Mouse (Mus musculus): ENCODE measurements around the gene Chchd3. TPM values are rescaled to one million over a fixed set of nuclear protein-coding genes. Genes with fewer than 3 reads are reported as not detected.

The Chchd3 gene
- total RNA-seq, 2 experiments from 2014 or later: 92.4 to 184 TPM

DNA sequence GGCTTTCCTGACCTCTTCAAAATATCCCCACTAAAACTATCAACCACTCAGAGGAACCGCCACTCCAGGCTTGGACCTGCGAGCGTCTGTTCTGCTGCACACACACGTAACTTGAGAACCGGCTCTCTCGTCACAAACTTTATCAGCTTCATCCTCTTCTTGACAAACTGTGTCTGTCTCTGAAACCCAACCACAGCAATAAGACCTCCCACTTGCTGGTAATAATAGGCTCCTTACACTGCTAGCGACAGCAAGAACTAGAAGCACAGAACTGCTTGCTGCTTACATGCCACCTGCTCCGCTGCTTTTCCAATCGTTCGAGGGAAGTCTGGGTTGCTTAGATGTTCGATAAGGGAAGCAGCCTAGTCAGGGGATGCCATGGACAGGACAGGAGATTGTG is 119.8 kb downstream of the Chchd3 start:
- no peak for ATAC-seq (replicated peaks; ENCODE audit: poor library complexity, severe bottlenecking)

- ATAC-seq (replicated peaks; ENCODE audit: poor library complexity, severe bottlenecking): no peak
These were observed 122.4 kb downstream of the Chchd3 start for GRCm38 (mm10) chr6:32937643-32938042.

GRCm38 (mm10) chr6:32936794-32937193 is 123.3 kb downstream of the Chchd3 start:
- ATAC-seq (replicated peaks; ENCODE audit: poor library complexity, severe bottlenecking): no peak

DNA sequence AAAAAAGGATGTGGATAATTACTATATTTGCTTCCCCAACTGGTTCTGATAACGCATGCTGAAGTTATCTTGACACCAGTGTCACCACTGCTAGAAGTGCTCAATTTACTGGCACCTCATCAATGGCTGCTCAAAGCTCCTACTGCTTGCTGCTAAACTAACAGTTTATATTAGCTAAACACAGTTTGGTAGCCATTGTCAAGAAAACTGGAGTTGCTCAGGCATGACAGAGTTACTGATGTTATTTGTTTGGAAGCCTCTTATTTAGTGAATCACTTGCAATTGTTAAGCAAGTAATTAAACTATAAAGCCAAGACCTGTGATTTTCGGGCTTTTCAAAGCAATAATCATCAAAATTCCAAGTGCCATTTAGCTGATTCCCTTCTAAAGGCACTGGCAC is 123.7 kb downstream of the Chchd3 start:
- ATAC-seq (replicated peaks; ENCODE audit: poor library complexity, severe bottlenecking): no peak

DNA sequence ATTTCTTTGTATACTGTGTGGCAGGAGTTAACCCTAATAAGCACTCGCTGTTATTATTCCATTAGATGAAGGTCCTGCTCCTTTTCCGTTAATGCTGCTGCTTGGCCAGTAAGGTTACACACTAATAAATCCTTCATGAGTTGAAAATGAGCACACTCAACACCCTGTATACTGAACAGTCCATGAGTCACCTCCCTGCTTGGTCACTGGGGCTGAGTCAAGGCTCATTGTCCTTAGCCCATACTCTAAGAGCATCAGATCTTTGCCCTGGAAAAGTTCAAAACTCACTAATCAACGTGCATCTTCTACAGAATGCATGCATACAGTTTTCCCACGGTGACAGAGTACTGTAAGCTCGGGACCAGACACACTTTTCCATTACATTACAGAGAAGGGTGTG is 124.5 kb downstream of the Chchd3 start:
- no peak for ATAC-seq (replicated peaks; ENCODE audit: poor library complexity, severe bottlenecking)

GRCm38 (mm10) chr6:32931106-32931770 is 128.8 kb downstream of the Chchd3 start:
- ATAC-seq (replicated peaks; ENCODE audit: poor library complexity, severe bottlenecking): no peak

GRCm38 (mm10) chr6:32922391-32922790 is 137.7 kb downstream of the Chchd3 start:
- no peak for ATAC-seq (replicated peaks; ENCODE audit: poor library complexity, severe bottlenecking)

- ATAC-seq (replicated peaks; ENCODE audit: poor library complexity, severe bottlenecking): no peak
These were observed 140.0 kb downstream of the Chchd3 start for GRCm38 (mm10) chr6:32920091-32920490.

DNA sequence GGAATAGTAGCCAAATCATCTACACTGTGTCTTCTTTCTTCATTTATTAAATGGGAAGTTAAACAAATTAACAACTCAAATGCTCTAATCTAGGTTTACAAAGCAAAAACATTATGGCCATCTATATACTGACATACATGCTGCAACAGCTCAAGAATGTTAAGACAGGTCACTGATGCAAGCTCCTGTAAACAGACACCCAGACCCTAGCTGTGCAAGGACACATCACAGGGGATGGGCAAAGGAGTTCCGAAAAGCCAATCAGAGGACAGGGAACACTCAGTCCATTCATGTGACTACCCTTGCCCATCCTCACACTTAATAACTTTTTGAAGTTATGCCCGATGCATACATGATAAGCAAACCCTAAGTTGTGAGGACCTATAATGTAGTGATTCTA is 149.4 kb downstream of the Chchd3 start:
- ATAC-seq (replicated peaks; ENCODE audit: poor library complexity, severe bottlenecking): no peak

- ATAC-seq (replicated peaks; ENCODE audit: poor library complexity, severe bottlenecking): no peak
These were observed 161.0 kb downstream of the Chchd3 start for GRCm38 (mm10) chr6:32899061-32899460.

- no peak for ATAC-seq (replicated peaks; ENCODE audit: poor library complexity, severe bottlenecking)
These were observed 166.0 kb downstream of the Chchd3 start for GRCm38 (mm10) chr6:32894100-32894499.

DNA sequence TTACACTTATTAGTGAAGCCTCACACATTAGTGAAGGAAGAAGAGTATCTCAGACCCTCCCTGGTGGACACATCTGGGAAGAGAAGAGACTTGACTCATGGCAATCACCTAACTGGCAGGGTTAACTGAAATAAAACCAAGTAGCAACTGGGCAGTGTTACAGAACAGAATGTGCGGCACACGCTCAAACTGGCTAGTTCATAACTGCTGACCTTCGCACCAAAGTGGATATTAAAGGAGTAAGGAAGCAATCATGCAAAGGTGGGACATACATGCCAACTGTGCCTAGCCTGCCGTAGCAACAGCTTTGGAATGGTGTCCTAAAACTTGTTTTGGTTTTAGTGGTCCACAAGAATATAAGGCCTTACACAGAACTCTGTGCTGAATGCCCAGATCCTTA is 169.3 kb downstream of the Chchd3 start:
- no peak for ATAC-seq (replicated peaks; ENCODE audit: poor library complexity, severe bottlenecking)

- no peak for ATAC-seq (replicated peaks; ENCODE audit: poor library complexity, severe bottlenecking)
These were observed 171.0 kb downstream of the Chchd3 start for GRCm38 (mm10) chr6:32888894-32889529.

DNA sequence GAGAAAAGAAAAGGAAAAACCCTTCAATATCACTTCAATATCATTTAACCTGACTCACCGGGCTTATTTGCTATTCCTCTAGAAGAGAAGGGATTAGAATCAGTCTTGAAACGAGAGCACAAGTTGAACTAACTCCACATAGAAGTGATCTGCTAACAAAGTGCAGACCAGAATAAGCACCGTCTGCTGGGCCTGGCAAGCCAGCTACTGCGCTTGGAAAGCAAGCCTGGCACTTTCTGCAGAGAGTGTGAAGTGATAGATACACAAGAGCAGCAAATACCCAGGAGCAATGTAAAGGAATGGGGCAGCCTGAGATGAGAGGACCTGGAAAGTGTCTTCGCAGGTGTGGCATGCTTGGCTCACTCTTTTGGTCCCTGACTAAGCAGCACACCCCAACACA is 181.5 kb downstream of the Chchd3 start:
- ATAC-seq (replicated peaks; ENCODE audit: poor library complexity, severe bottlenecking): no peak

GRCm38 (mm10) chr6:32874176-32874575 is 185.9 kb downstream of the Chchd3 start:
- no peak for ATAC-seq (replicated peaks; ENCODE audit: poor library complexity, severe bottlenecking)

DNA sequence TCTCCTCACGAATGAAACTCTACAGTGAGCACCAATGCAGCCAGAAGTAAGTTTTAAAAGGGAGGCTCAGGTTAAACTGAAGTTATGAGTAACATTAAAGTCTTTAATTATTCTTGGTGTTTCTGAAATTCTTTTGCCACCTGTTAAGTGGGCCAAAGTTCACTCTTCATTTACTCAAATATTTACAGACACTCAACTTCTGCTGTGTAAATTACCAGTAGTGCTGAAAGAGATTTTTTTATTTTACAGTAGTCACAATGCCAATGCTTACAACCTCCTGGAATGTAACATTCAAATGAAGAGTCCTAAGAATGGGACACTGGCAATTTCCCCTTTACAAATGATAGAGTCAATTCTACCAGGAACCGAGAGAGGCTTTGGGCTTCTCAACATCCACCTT is 187.3 kb downstream of the Chchd3 start:
- no peak for ATAC-seq (replicated peaks; ENCODE audit: poor library complexity, severe bottlenecking)

GRCm38 (mm10) chr6:32850960-32851359 is 209.1 kb downstream of the Chchd3 start:
- no peak for ATAC-seq (replicated peaks; ENCODE audit: poor library complexity, severe bottlenecking)

DNA sequence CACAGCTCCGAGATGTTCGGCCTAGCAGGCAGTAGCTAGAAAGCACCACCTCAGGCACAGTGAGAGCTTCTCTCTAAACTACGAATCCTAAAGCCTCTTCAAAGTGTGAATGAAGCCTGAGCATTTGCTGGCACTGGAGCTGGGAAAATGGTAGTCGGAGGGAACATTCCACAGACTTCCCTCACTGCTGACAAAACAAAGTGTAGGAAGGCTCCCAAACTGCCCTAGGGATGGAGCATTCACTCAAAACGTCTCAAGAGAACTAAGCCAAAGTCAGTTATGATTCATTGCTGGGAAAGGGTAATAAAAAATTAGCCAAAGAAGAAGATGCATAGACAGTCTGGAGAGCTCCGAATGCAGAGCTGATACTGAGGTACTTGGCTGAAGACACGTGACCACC is 211.1 kb downstream of the Chchd3 start:
- ATAC-seq (replicated peaks; ENCODE audit: poor library complexity, severe bottlenecking): no peak

- no peak for ATAC-seq (replicated peaks; ENCODE audit: poor library complexity, severe bottlenecking)
These were observed 214.6 kb downstream of the Chchd3 start for GRCm38 (mm10) chr6:32845463-32845862.

GRCm38 (mm10) chr6:32837939-32838301 is 222.1 kb downstream of the Chchd3 start:
- no peak for ATAC-seq (replicated peaks; ENCODE audit: poor library complexity, severe bottlenecking)

GRCm38 (mm10) chr6:32837165-32837938 is 222.7 kb downstream of the Chchd3 start:
- no peak for ATAC-seq (replicated peaks; ENCODE audit: poor library complexity, severe bottlenecking)

Measured in granulocyte monocyte progenitor cell, adult 5-6 weeks (primary cell).